ENCODE assay signal across 29 mouse cellular contexts in genomic region chr13:109827341-109827740, GRCm38 (mm10).
"Had no signal": no experiment of that assay in that cellular context is flagged by ENCODE, and none has a peak within 500 bp of the region (broad histone marks: within the 10 kb centered on the region; RNA-seq: fewer than 3 reads in every experiment).

No protein-coding gene starts in this region.

- H3K27me3 ChIP-seq: embryonic facial prominence, embryonic 12.5 days; embryonic facial prominence, embryonic 13.5 days; embryonic facial prominence, embryonic 15.5 days; forebrain, embryonic 12.5 days; forebrain, embryonic 13.5 days; forebrain, embryonic 15.5 days had no signal

- DNase-seq: cerebellum, adult 18-20 months; cerebellum, adult 2 months; cerebellum, adult 8-10 months; cerebellum, adult 9-10 months; cerebellum, adult 9-11 months; cerebellum, postnatal 10 days; cerebellum, postnatal 14 days; cerebellum, postnatal 25 days; cerebellum, postnatal 36 days; embryo, embryonic 11 days; forebrain, postnatal 0 days; gastrocnemius, postnatal 10 days; gastrocnemius, postnatal 25 days; gastrocnemius, postnatal 36 days; heart, adult 11 months; heart, adult 18-20 months; heart, adult 2 months had no signal

- H3K36me3 ChIP-seq: embryonic facial prominence, embryonic 10.5 days; embryonic facial prominence, embryonic 12.5 days; embryonic facial prominence, embryonic 13.5 days; embryonic facial prominence, embryonic 15.5 days; forebrain, embryonic 10.5 days; forebrain, embryonic 12.5 days; forebrain, embryonic 15.5 days; heart, embryonic 10.5 days had no signal

- H3K27ac ChIP-seq: embryonic facial prominence, embryonic 10.5 days; embryonic facial prominence, embryonic 12.5 days; embryonic facial prominence, embryonic 13.5 days; embryonic facial prominence, embryonic 15.5 days; forebrain, embryonic 10.5 days; forebrain, embryonic 12.5 days; forebrain, embryonic 13.5 days; forebrain, embryonic 15.5 days; heart, adult 2 months; heart, embryonic 10.5 days had no signal

- H3K4me2 ChIP-seq: embryonic facial prominence, embryonic 12.5 days; embryonic facial prominence, embryonic 13.5 days; embryonic facial prominence, embryonic 15.5 days; forebrain, embryonic 12.5 days; forebrain, embryonic 13.5 days; forebrain, embryonic 15.5 days had no signal

- ATAC-seq: forebrain, embryonic 13.5 days; forebrain, embryonic 14.5 days; forebrain, embryonic 15.5 days; forebrain, embryonic 16.5 days; forebrain, postnatal 0 days had no signal

- H3K4me3 ChIP-seq: embryonic facial prominence, embryonic 10.5 days; embryonic facial prominence, embryonic 12.5 days; embryonic facial prominence, embryonic 13.5 days; embryonic facial prominence, embryonic 15.5 days; erythroblast, embryonic 14.5 days; forebrain, embryonic 10.5 days; forebrain, embryonic 12.5 days; forebrain, embryonic 13.5 days; forebrain, embryonic 15.5 days; heart, adult 2 months; heart, embryonic 10.5 days had no signal

- H3K9me3 ChIP-seq: embryonic facial prominence, embryonic 10.5 days; embryonic facial prominence, embryonic 12.5 days; embryonic facial prominence, embryonic 13.5 days; embryonic facial prominence, embryonic 15.5 days; forebrain, embryonic 10.5 days; forebrain, embryonic 12.5 days; forebrain, embryonic 13.5 days; forebrain, embryonic 15.5 days; heart, embryonic 10.5 days had no signal

- H3K9ac ChIP-seq: embryonic facial prominence, embryonic 12.5 days; embryonic facial prominence, embryonic 13.5 days; embryonic facial prominence, embryonic 15.5 days; forebrain, embryonic 12.5 days; forebrain, embryonic 13.5 days; forebrain, embryonic 15.5 days; forebrain, postnatal 0 days had no signal
